Mouse (Mus musculus): ENCODE data around the gene Nr4a3.

The Nr4a3 gene

DNA sequence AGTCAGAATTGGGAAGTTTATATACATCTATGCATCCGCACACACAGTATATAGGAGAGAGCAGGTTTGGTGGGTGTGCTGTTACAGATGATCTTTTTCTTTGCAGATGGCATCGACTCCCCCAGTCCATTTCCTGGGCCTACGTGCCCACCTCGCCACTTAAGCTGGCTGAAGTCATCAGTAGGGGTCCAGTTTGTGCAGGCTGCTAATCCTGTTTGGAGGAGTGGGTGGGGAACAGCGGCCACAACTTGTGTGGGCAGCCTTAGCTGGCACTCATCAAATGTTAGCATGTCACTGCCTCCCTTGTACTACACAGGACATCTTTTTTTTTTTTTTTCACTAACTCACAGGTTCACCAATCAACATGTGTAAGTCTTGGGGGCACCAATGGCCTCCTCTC, 5.5 kb downstream of the Nr4a3 start:
- no peak for DNase-seq (ENCODE audit: low read depth, low spot score)

DNA sequence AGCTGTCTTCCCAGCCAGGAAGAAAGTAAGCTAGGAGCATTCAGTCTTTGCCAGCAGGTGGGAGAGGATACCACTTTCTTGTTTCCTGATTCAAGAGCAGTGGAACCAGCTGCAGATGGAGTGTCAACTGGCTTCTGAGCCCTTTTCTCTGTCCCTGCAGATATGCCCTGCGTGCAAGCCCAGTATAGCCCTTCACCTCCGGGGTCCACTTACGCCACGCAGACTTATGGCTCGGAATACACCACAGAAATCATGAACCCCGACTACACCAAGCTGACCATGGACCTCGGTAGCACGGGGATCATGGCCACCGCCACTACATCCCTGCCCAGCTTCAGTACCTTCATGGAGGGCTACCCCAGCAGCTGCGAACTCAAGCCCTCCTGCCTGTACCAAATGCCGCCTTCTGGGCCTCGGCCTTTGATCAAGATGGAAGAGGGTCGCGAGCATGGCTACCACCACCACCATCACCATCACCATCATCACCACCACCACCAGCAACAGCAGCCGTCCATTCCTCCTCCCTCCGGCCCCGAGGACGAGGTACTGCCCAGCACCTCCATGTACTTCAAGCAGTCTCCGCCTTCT, 6.2 kb downstream of the Nr4a3 start:
- DNase-seq (ENCODE audit: low read depth, low spot score) = no peak

DNA sequence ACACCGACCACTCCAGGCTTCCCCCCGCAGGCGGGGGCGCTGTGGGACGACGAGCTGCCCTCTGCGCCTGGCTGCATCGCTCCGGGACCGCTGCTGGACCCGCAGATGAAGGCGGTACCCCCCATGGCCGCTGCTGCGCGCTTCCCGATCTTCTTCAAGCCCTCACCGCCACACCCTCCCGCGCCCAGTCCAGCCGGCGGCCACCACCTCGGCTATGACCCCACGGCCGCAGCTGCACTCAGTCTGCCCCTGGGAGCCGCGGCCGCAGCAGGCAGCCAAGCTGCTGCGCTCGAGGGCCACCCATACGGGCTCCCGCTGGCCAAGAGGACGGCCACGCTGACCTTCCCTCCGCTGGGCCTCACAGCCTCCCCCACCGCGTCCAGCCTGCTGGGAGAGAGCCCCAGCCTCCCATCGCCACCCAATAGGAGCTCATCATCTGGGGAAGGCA, 6.7 kb downstream of the Nr4a3 start:
- DNase-seq (ENCODE audit: low read depth, low spot score) = no peak

DNA sequence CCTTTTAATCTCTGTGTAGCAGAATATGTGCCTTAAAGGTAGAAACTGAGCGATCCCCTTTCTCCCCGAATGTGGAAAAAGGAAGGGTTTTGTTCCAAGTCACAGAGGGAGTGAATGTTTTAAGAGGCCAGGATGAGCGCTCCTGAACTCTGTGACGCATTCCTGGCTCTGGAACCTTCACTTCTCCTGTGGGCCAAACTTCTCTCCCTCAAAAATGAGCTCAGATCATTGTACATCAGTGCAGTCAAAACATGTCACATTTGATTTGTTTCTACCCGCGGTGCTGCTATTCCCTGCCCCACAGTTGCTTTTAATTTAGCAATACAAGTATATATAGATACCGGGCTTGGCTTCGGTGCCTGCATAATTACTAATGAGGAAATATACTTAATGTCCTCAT, 16.8 kb downstream of the Nr4a3 start:
- no peak for DNase-seq (ENCODE audit: low read depth, low spot score)

DNA sequence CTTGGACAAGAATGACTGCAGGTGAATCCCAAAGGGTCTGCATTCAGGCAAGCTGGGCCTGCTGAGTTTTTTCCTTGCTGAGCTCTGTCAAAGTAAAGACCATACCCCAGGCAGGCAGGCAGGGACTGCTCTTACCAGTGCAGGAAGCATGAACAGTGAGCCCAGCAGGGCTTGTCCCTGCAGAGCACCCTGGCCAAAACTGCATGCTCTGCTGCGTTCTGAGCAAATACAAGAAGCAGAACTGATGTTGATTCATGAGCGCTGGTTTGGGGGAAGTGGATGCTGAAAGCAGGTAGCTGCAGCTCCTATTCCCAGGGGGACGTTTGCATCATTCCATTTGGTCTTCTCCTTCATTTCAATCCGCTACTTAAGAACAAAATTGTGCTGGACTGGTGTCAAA, 19.4 kb downstream of the Nr4a3 start:
- DNase-seq (ENCODE audit: low read depth, low spot score) = no peak

DNA sequence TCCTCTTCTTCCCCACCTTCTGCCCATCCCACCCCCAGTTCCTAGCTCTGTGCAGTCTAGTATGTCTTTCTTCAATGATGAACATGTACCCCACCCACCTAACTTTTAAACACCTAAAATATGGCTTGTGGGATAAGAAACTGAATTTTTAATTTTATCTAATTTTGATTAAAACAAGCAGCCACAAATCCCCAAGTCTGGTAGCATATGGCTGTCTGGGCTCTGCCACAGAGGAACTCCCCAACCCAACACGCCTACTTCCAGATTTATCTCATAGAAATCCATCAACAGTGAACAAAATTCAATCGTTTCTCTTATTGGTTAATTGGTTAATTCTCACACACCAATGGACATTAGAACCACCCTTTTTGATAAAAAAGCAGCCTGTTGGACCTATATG, 21.7 kb downstream of the Nr4a3 start:
- DNase-seq (ENCODE audit: low read depth, low spot score) = no peak

DNA sequence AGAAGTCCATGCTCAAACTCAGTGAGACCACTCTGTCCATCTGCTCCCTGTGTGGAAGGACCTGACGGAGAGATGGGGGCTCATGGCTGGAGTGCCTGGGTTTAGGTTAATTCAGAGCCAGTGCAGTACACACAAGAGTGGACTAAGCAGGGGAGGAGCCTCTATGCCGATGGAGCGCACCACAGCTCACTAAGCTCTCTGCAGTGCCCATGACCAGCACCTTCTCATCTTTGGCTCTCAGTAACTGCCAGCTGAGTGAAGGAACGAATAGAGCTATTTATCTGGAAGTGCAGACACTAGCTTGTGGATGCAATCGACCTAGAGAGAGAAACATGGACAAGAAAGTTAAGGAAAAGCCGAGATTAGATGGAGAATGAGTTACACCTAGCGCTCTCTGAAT, 24.2 kb downstream of the Nr4a3 start:
- no peak for DNase-seq (ENCODE audit: low read depth, low spot score)

DNA sequence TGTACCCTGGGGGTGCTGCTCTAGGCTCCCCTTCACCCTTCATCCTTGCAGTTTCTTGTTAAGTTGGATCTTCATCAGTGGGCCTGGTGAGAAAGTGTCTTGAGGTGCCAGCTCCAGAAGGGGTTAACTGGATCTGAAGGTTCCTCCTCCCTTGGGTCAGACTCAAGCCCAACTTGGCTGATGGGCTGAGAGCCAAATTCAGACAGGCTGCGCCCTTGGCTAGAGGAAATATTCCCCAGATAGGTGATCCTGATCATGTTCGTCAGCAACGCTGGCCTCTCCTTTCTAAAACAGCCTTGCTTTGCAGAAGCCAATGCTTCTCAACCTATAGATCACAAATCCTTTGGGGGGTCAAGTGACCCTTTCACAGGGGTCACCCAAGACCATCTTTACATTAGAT, 27.1 kb downstream of the Nr4a3 start:
- DNase-seq (ENCODE audit: low read depth, low spot score) = no peak

DNA sequence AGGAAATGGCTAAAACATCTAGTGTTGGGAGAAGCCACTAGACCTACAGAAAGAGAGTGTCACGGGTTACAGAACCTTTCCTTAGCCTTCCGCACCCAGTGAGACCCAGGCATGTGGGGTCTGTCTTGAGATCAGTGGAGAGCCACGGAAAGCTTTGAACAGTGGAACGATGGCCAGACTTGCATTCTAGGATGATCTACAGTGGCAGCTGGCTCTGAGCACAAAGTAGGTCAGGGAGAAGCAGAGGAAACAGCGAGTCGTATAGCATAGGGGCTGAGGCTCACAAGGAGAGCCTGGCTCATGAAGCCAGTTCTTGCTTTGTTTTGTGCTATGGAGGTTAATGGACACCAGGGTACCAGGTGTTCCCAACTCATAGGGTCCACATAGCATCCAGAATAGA, 28.4 kb downstream of the Nr4a3 start:
- DNase-seq (ENCODE audit: low read depth, low spot score) = no peak

DNA sequence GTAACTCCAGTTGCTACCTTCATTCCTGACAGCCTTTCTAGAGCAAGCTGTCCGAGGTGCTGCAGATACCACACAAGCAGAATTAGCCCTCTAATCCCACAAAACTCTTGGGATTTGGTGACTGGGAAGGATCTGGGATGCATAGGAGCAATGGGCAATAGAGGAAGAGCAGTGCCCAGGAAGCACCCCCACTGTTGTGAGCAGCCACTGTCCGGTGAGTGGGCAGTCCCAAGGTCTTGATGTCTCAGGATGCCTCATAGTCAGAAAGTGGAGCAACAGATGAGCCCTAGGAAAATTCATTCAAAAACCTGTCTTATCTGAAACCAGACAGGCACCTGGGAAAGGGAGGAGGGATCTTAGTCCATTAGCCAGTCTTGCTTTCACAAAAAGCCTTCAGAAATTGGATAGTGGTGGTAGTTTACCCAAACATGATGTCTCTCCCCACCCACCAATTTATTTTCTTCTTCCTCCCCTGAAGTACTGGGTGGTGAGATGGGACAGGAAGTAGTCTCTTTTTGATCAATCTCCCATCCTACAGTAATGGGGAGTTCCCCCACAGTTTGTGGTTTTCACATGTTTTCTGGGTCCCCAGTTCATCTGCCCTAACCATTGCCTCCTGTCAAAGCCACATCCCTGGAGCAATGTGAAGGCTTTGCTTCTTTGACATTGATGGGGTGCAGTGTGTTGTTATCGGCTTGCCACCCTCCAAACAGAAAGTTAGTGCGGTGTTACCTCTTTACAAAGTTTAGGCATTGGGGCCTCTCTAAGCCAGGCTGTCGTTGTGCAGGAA, 29.7 kb downstream of the Nr4a3 start:
- DNase-seq (ENCODE audit: low read depth, low spot score) = no peak

DNA sequence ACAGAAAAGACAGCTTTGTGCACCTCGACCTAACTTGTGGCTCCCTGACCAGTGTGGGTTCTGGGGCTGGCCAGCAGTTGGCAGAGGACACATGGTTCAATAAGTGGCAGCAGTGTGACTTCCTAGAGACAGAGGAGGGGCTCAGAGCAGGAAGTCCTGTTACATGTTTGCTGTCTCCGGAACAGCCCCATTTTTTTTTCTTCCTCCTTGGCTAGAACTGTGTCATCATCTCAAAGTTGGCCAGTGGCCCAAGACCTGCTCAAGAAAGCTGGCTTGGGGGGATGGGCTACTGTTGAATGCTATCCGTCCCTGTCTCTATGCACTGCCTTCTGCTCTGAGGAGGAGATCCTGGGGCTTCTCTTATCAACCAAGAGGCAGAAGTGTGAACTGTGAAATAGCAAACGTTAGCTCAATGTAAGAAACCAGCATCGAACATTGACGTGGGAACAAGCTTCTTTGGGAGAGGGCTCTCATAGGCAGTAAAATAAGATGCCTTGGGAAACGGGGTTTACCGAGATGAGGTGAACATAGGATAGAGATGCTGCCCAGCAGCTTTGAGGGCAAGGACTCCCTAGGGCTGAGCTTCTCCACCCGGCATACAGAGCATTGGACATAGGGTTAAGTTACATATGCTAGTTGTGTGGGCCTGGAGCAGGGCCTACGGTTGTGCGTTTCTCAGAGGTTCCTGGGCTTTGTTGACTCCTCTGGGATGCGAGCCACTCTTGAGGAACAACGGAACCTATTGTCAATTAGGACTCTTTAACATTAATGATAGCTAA, 31.9 kb downstream of the Nr4a3 start:
- DNase-seq (ENCODE audit: low read depth, low spot score) = peak; percentile 2

DNA sequence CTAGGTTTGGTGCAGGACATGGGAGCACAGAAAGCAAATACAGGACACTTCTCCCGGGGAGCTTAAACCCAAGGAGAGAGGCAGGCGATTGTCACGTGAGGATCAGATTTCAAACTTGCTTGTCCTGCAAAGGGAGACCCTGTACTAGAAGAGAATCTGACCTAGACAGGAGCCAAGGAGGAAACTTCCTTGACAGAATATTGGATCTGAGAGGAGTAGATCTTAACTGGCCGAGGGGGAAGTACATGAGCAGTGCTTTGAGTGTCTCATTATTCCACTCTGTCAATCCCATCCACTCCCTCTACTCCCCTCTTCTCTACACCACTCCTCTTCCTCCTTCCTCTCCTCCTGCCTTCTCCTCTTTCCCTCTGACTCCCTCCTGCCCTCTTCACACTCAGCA, 33.3 kb downstream of the Nr4a3 start:
- DNase-seq (ENCODE audit: low read depth, low spot score) = no peak

DNA sequence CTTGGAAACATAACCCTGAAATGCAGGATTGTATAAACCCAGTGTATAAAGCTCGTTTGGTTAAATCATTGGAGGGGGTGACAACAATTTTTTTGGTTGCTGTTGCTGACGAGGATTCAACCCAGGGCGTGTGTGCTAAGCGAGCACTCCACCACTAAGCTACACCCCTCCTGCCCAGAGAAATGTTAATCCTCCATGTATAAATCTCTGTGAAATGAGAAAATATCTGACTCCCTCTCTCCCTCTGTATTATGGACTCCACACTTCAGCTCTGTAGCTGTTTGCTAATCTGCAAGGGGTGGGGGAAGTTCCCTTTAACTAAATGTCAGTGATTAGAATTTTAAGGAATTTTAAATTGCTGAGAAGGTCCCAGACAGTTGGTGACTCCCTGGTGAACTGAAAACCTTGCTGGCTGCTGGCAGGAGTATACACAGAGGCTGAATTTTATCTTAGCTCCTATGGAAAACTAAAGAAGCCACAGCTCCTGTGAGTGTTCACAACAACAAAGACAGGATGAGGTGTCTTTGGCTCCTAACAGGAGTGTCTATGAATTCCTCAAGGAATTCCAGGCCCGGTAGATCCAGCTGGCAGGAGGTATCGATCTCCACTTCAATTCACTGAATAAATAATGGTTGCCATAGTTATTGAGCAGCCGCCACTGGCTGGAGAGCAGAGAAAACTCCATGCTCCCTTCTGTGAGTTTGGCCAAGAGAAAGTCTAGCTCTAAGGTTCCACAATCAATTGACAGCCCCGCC, 34.5 kb downstream of the Nr4a3 start:
- no peak for DNase-seq (ENCODE audit: low read depth, low spot score)

DNA sequence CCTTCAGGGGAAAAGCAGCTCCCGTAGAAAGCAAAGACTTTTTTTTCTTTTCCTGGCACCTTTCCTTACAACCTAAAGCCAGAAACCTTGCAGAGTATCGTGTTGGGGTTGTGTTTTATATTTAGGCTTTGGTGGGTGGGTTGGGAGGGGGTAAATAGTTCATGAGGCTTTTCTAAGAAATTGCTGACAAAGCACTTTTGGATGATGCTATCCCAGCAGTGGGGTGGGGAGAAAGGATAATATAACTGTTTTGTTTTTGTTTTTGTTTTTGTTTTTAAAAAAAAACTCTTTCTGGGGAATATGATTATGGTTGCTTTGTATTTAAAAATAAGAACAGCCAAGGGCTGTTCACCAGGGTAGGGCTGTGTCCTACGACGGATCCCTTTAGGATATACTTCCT, 38.5 kb downstream of the Nr4a3 start:
- DNase-seq (ENCODE audit: low read depth, low spot score) = no peak

DNA sequence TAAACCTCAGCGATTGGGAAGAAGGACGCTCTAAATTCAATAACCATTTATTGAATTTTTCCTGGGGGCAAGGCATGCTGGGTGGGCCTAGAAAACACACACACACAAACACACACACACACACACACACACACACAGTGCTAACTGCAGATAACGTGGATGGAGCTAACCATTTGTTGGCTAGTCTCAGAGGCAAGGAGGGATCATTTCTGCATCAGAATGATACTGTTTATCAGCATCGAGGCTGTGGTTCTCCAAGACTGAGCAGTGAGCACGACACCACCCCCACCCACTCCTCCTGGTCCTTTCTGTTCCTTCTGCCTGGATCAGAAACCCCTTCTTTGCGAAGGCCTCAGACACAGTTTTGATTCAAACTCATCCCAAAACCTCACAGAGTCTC, 41.7 kb downstream of the Nr4a3 start:
- DNase-seq (ENCODE audit: low read depth, low spot score) = no peak

DNA sequence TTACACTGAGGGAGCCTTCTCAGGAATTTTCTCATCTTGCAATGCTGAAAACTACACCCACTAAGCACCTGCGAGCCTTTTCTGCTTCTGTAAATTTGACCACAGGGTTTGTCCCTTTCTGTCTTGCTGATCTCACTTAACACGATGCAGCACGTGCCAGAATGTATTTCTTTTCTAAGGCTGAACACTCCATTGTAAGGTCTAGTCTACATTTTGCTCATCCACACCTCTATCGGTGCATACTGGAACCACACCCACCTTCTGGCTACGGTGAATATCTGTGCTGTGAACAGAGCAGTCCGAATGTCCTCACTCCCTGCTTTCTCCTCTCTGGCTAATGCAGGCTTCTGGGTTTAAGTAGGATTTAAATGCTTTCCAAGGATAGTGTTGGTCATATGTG, 42.5 kb downstream of the Nr4a3 start:
- DNase-seq (ENCODE audit: low read depth, low spot score) = no peak

DNA sequence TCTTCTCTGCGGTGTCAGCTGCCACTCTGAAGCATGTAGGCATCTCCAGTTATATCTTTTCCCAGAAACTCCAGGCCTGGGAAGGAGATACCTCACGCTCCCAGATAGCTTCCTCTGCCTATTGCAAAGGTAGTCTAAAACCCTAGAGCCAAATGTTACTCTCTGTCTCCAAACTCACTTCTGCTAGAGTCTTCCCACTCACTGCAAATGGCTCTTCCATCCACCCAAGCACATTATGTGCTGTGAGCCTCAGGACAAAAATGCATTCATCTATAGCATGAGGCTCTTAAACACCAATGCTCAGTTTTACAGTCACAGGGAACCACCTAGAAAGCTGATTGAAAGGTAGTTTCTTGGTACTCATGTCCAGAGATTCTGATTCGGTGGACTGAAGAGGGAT, 48.3 kb downstream of the Nr4a3 start:
- no peak for DNase-seq (ENCODE audit: low read depth, low spot score)

DNA sequence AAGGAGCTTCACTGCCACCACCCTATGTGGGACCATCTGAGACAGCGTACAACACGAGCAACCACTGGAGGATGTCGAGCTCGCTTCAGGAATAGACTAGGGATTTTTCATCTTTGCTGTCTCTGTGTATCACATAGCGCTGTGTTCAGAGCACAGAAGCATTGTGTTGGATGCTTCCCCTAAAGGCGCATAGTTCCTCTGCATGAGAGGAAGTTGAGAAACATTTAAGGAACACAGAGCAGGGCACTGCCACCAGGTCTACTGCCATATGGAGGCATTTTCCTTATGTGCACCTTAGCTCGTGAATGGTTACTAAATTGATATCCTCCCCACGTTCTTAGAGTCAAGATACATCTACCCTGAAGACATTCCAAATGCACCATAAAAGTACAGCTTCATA, 55.3 kb downstream of the Nr4a3 start:
- DNase-seq (ENCODE audit: low read depth, low spot score) = no peak

DNA sequence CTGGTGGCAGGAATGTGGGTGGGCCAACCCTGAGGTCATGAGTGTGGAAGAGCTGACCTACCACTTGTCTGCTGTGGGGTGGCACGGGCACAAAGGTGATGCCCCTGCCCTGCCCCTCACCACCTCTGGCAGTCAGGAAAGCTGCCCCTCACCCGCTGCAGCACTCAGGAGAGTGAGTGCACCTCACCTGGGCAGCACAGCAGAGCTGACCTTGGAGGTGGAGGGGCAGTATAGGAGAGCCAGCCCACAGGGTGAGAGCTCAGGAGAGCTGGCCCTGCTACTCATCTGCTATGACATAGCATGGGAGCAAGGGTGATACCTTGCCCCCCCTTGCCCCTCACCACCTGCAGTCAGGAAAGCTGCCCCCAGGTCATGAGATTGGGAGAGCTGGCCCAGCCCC, 57.0 kb downstream of the Nr4a3 start:
- DNase-seq (ENCODE audit: low read depth, low spot score) = no peak

DNA sequence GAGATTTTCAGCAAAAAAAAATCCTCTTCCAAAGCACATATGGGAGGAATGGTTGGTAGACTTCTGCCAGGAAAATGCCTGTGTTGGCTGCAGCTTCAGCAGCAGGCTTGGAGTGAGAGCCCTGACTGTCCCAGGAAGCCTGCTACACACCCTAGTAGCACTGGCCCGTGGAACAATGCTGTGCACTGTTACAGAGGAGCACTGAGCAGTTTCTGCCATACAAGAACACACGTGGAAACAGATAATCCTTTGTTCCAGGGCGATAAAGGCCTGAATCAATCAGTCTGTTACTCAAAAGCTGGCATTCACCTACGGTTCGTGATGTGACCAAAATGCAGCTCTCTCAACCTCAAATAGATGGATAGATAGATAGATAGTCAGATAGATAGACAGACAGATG, 60.4 kb downstream of the Nr4a3 start:
- no peak for DNase-seq (ENCODE audit: low read depth, low spot score)

DNA sequence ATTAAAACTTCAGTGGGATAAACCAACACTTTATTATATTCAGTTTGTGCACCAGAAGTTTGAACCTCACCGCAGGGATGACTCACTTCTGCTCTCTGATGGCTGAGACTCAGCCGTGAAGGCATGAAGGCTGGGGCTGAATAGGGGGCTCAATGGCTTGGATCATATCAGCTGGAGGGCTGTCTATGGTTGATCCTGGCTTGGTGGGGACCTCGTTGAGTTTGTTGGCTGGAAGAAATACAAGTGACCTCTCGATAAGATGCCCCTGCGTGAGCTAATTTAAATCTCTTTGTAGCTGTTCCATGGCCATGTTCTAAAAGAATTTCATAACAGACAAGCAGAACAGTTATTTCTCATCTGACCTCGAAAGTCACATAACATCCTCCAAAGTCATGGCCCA, 62.1 kb downstream of the Nr4a3 start:
- DNase-seq (ENCODE audit: low read depth, low spot score) = no peak

DNA sequence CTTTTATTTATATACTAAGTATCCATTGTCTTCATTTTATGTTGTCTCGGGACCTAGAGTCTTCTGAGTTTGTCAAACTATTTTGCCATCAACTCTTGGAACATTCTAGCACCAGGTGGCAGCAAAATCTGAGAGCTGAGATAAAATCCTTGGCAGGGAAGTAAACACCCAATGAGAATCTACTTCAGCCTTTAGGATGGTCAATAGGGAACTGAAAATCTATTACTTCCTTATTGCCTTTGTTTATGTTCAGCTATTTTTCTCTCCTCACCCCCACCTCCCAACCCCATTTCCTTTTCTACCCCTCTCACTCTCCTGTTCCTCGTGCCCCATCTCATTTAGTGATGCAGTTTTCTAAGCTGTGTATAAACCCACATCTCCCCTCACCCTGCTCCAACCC, 63.6 kb downstream of the Nr4a3 start:
- DNase-seq (ENCODE audit: low read depth, low spot score) = no peak

Data from 3T3-L1 (cell line).